Mouse (Mus musculus) cortical plate, adult 2 months (tissue): ENCODE measurements at regions not wholly inside any gene's neighbourhood (a gene's known extent, or its start where the extent isn't known, plus 50 kb on each side); places are given as distances from the start of the nearest gene placed in this dataset.
"Not testable (repeated sequence)": the region's sequence is repeated elsewhere in the genome, so short reads cannot be mapped to it uniquely, and the experiment has no call there.

Source experiments
- H3K27ac ChIP-seq: fragments of 200-500 bp; 2 replicates; pipeline ENCODE4 v1.5.1; 2012; ENCODE audit warnings: low read length, control low read depth, inconsistent platforms; ENCODE audit not compliant: insufficient read depth
- H3K4me1 ChIP-seq: fragments of 200-500 bp; 2 replicates; pipeline ENCODE4 v1.6.1; 2011; ENCODE audit warnings: low read length; ENCODE audit not compliant: control insufficient read depth, insufficient read depth
- H3K4me3 ChIP-seq: fragments of 200-500 bp; 2 replicates; pipeline ENCODE4 v1.5.1; 2011; ENCODE audit warnings: mild to moderate bottlenecking, low read length, control low read depth; ENCODE audit not compliant: insufficient read depth
- CTCF ChIP-seq: fragments of 200-500 bp; IDR thresholded peaks from 2 replicates; pipeline ENCODE4 v1.5.1; 2011; ENCODE audit warnings: mild to moderate bottlenecking, control low read depth, low read length; ENCODE audit not compliant: insufficient read depth; ENCODE audit errors: extremely low read depth
- POLR2A ChIP-seq: fragments of 200-500 bp; IDR thresholded peaks from 2 replicates; pipeline ENCODE4 v1.6.1; 2011; ENCODE audit warnings: mild to moderate bottlenecking, low read length, control low read depth; ENCODE audit not compliant: insufficient read depth; ENCODE audit errors: extremely low read depth

DNA sequence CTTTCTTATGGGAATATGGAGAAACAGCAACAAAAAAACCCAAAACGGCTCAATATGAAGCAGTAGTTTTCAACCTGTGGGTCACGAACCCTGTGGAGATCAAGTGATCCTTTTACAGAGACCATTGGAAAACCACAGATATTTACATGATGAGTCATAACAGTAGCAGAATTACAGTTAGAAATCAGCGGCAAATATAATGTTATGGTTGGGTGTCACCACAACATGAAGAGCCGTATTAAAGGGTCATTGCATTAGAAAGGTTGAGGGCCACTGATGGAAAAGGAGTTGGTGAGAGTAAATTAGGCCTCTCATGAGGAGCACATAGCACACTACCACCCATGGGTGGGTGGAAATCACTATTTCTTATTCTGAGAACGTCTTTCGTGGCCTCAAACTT is 225.6 kb downstream of the Dact1 start:
- Histone ChIP-seq H3K4me3 (no peak overlapping the region), H3K4me1 (no peaks in the 10 kb centered on the region), H3K27ac (no peak overlapping the region)
- TF ChIP-seq POLR2A: no peak
- TF ChIP-seq CTCF: no peak

- H3K27ac ChIP-seq, H3K4me3 ChIP-seq, H3K4me1 ChIP-seq: not testable (repeated sequence)
These were observed 226.1 kb downstream of the Dact1 start for GRCm38 (mm10) chr12:71535831-71536230.

DNA sequence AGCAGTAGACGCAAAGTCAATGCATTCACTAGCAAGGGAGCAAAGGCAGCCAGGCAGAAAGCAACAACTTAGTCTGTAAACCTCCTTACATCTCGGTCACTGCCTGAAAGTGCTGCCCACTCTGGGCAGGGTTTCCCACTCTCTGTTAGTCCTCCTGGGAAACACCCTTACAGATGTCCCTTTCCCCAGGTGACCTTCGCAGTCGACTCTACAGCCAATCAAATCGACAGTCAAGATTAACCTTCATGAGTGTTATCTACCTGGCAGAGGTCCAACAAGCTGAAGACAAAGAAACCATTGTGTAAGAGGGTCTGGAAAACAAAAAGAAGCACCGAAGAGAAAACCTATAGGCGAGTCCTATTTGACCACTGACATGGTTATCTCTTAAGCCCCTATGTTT is 229.0 kb downstream of the Dact1 start:
- TF ChIP-seq CTCF: no peak
- TF ChIP-seq POLR2A: no peak
- peaks cover 1% of the 10 kb centered on the region; the same call in 1 of the 2 replicates for H3K4me1 ChIP-seq
- H3K27ac ChIP-seq: no peak overlapping the region
- no peak overlapping the region for H3K4me3 ChIP-seq

GRCm38 (mm10) chr12:71540279-71540678 is 230.6 kb downstream of the Dact1 start:
- no peak overlapping the region for H3K27ac ChIP-seq
- H3K4me3 ChIP-seq: no peak overlapping the region
- TF ChIP-seq POLR2A: no peak
- no peak for TF ChIP-seq CTCF
- peaks cover 3% of the 10 kb centered on the region; the same call in 1 of the 2 replicates for H3K4me1 ChIP-seq

GRCm38 (mm10) chr12:71541961-71542360 is 232.3 kb downstream of the Dact1 start:
- Histone ChIP-seq H3K4me1 (peaks cover 3% of the 10 kb centered on the region; the same call in 1 of the 2 replicates), H3K27ac (no peak overlapping the region), H3K4me3 (no peak overlapping the region)
- TF ChIP-seq CTCF: no peak
- no peak for TF ChIP-seq POLR2A

DNA sequence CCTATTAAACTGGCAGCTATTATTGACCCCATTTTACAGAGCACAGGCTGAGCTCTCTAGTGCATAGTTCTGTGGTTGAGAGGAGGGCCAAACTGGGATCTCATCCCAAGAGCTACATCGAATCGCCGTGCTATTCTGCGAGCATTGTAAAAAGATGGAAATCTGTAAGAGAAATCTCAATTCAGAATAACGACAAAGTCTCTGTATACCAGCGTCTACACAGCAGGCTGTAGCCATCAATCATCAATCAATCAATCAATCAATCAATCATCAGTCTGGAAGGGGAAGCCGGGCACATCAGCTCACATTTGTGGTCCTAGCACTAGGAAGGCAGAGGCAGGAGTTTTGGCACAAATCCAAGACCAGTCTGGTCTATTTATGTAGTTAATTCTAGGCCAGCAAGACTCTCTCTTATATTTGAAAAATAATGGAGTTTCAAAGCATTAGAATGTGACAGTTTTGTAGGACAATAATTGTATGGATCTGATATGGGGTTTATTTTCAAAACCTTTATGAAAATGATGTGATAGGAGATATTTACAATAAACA is 234.0 kb downstream of the Dact1 start:
- H3K4me1 ChIP-seq: peaks cover 3% of the 10 kb centered on the region; the same call in 1 of the 2 replicates
- no peak overlapping the region for H3K27ac ChIP-seq
- TF ChIP-seq POLR2A (no peak), CTCF (no peak)
- H3K4me3 ChIP-seq: no peak overlapping the region

DNA sequence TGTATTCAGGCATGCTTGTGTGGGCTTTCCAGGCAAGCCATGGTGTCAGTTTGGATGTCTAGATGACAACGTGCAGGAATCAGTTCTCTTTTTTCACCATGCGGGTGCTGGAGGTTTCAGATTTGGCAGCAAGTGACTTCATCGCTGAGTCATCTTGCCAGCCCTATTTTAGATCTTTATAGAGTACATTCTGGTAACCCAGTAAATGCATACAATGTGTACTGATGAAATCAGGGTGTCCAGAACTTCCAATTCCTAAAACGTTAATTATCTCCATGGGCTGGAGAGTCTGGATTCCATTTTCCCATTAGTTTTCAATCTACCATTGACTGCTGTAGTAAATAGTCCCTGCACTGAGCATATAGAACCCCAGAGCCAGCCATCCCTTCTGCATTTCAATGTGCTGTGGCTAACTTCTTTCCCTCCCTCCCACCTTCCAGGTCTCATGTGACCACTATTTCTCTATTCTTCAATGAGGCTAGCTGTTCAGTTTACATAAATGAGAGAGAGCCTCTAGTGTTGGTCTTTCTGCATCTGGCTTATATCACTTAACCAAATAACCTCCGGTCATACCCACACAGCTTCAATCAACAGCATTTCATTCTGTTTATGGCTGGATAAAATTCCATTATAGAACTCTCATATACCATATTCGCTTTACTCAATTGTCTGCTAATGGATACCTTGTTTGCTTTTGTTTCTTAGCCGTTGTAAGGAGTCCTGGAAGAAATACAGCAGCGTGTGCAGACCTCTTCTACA is 234.9 kb downstream of the Dact1 start:
- Histone ChIP-seq H3K4me1 (peaks cover 3% of the 10 kb centered on the region; the same call in 1 of the 2 replicates), H3K27ac (no peak overlapping the region; the same call in 1 of the 2 replicates), H3K4me3 (no peak overlapping the region)
- TF ChIP-seq CTCF (no peak), POLR2A (no peak)

DNA sequence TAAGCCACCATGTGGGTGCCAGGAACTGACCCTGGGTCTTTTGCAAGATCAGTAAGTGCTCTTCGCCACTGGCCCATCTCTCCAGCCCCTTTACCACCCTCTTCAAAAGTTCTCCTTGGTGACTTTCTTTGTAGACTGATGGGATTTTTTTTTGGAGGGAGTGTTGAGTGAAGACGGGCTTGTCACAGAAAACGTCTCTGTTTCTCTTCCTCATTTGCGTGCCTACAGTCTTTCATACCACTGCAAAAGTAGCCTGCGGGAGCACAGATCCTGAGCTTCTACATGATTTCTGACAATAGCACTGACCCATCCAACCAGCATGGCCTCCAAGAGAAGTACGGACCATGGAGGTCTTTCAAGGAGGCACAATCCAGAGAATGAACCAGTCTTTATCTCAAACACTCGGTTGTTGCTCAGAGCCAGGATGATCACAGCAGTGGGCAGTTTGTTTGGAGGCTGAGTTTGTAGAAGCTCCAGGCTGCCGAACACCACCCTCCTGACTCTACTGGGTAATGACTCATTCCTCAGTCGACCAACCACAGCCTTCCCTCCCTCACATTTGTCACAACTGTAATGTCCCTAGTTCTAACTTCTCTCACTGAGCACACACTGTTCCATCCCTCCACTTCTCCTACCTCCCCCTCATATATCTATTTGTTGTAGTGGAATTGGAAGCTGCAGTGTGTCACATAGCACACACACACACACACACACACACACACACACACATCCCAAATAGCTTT is 237.0 kb downstream of the Dact1 start:
- Histone ChIP-seq H3K27ac (no peak overlapping the region), H3K4me3 (no peak overlapping the region), H3K4me1 (peaks cover 3% of the 10 kb centered on the region; the same call in 1 of the 2 replicates)
- no peak for TF ChIP-seq CTCF
- no peak for TF ChIP-seq POLR2A

- Histone ChIP-seq H3K4me3 (no peak overlapping the region), H3K27ac (no peak overlapping the region), H3K4me1 (0 out of 2 replicates have a peak, but pooled peaks cover 1% of the 10 kb centered on the region)
- TF ChIP-seq POLR2A (no peak), CTCF (no peak)
These were observed 239.7 kb downstream of the Dact1 start for GRCm38 (mm10) chr12:71549336-71549735.
